Mouse (Mus musculus): ENCODE data around the gene Ptpn13.

DNA sequence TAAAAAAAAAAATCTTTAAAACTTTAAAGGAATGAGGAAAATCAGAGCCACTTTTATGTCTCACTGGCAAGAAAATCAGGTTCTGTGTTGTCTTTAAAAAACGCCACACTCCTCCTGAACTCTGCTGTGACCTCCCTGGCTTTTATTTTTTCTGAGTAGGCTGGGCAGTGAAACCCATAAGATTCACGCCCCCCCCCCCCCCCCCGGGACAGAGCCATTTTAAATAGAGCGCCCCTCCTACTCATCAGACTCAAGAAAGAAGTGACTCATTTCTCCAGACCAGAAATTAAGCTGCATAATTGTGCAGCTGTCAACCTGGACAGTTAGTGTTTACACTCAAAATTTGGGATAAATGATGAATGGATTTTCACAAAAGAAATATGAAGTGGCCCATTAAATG lies 31.8 kb upstream of the Ptpn13 start:
- TF ChIP-seq ZC3H11A (IDR thresholded peaks at IDR 0.05; ENCODE audit: low read depth, low read length) (no peak), POLR2A (IDR thresholded peaks at IDR 0.05; ENCODE audit: low read depth, low read length) (no peak), MAX (IDR thresholded peaks at IDR 0.05; ENCODE audit: low read length) (no peak), MEF2A (IDR thresholded peaks at IDR 0.05; ENCODE audit: borderline replicate concordance, low read depth, low read length) (no peak), EP300 (IDR thresholded peaks at IDR 0.05; ENCODE audit: low read length) (peak; percentile 46), NELFE (IDR thresholded peaks at IDR 0.05; ENCODE audit: low read depth, low read length) (no peak), TCF12 (IDR thresholded peaks at IDR 0.05; ENCODE audit: low read depth, low read length) (no peak), ZKSCAN1 (IDR thresholded peaks at IDR 0.05; ENCODE audit: borderline replicate concordance, low read depth, low read length) (no peak), CTCF (conservative IDR thresholded peaks at IDR 0.05 in 1 of 2, IDR thresholded peaks at IDR 0.05 in 1 of 2; ENCODE audit: low read depth in 2 of 2, low read length in 2 of 2) (no peak)

Data from CH12.LX (cell line).